Mouse (Mus musculus): ENCODE data around the gene H2afz.
A peak's percentile ranks its signal among the peaks of the same experiment; 100 is the strongest.
"Not testable (repeated sequence)": the region's sequence is repeated elsewhere in the genome, so short reads cannot be mapped to it uniquely, and the experiment has no call there.

H2afz gene

GRCm38 (mm10) chr3:137863330-137864123 is 760 bp upstream of the H2afz start:
- no peak for DNase-seq (ENCODE audit: low spot score in 2 of 2)

- peak; percentile 71 to 81 for DNase-seq (ENCODE audit: low spot score in 2 of 2)
Measured at GRCm38 (mm10) chr3:137864988-137865982, 998 bp downstream of the H2afz start.

GRCm38 (mm10) chr3:137867133-137867436 is 2.8 kb downstream of the H2afz start:
- DNase-seq (ENCODE audit: low spot score in 2 of 2): no peak

- peak; percentile 32 to 36 for DNase-seq (ENCODE audit: low spot score in 2 of 2)
Measured at GRCm38 (mm10) chr3:137867437-137868093, 3.3 kb downstream of the H2afz start, which contains the start of gene Dnajb14. Gene Dnajb14 (plus strand): TSS chr3:137867675.

- DNase-seq (ENCODE audit: low spot score in 2 of 2): peak in 1 of 2 experiments; percentile 15
Measured at GRCm38 (mm10) chr3:137868094-137868913, 4.0 kb downstream of the H2afz start.

GRCm38 (mm10) chr3:137869395-137869794 is 5.1 kb downstream of the H2afz start:
- no peak for DNase-seq (ENCODE audit: low spot score in 2 of 2)

- DNase-seq (ENCODE audit: low spot score in 2 of 2): no peak
Measured at GRCm38 (mm10) chr3:137879313-137879712, 15.0 kb downstream of the H2afz start.

GRCm38 (mm10) chr3:137880109-137880748 is 15.9 kb downstream of the H2afz start:
- DNase-seq (ENCODE audit: low spot score in 2 of 2): no peak

- DNase-seq (ENCODE audit: low spot score in 2 of 2): no peak
Measured at GRCm38 (mm10) chr3:137881093-137881492, 16.8 kb downstream of the H2afz start.

GRCm38 (mm10) chr3:137887961-137888360 is 23.7 kb downstream of the H2afz start:
- no peak for DNase-seq (ENCODE audit: low spot score in 2 of 2)

GRCm38 (mm10) chr3:137891089-137891488 is 26.8 kb downstream of the H2afz start:
- no peak for DNase-seq (ENCODE audit: low spot score in 2 of 2)

GRCm38 (mm10) chr3:137892118-137892517 is 27.8 kb downstream of the H2afz start:
- no peak for DNase-seq (ENCODE audit: low spot score in 2 of 2)

- DNase-seq (ENCODE audit: low spot score in 2 of 2): no peak
Measured at GRCm38 (mm10) chr3:137893789-137894188, 29.5 kb downstream of the H2afz start.

- DNase-seq (ENCODE audit: low spot score in 2 of 2): no peak
Measured at GRCm38 (mm10) chr3:137895196-137895595, 30.9 kb downstream of the H2afz start.

- DNase-seq (ENCODE audit: low spot score in 2 of 2): no peak
Measured at GRCm38 (mm10) chr3:137896386-137896785, 32.1 kb downstream of the H2afz start.

- DNase-seq (ENCODE audit: low spot score in 2 of 2): no peak
Measured at GRCm38 (mm10) chr3:137896867-137897266, 32.6 kb downstream of the H2afz start.

GRCm38 (mm10) chr3:137897685-137898084 is 33.4 kb downstream of the H2afz start:
- no peak for DNase-seq (ENCODE audit: low spot score in 2 of 2)

- no peak for DNase-seq (ENCODE audit: low spot score in 2 of 2)
Measured at GRCm38 (mm10) chr3:137900149-137900548, 35.9 kb downstream of the H2afz start.

GRCm38 (mm10) chr3:137913093-137913492 is 48.8 kb downstream of the H2afz start:
- no peak for DNase-seq (ENCODE audit: low spot score in 2 of 2)

- DNase-seq (ENCODE audit: low spot score in 2 of 2): not testable (repeated sequence)
Measured at GRCm38 (mm10) chr3:137914567-137914966, 50.3 kb downstream of the H2afz start.
